Mouse (Mus musculus): ENCODE data around the gene Bmp8b.
"Not testable (repeated sequence)": the region's sequence is repeated elsewhere in the genome, so short reads cannot be mapped to it uniquely, and the experiment has no call there.

Gene Bmp8b

GRCm38 (mm10) chr4:123104651-123105450 is at the start of gene Bmp8b:
TSS of gene Bmp8b (plus strand) at chr4:123105165.
- DNase-seq (ENCODE audit: low spot score) = peak; percentile 25

- DNase-seq (ENCODE audit: low spot score) = no peak
These were observed 48.3 kb upstream of the Bmp8b start for GRCm38 (mm10) chr4:123056560-123057109.

GRCm38 (mm10) chr4:123057957-123058356 is 47.0 kb upstream of the Bmp8b start:
- no peak for DNase-seq (ENCODE audit: low spot score)

- DNase-seq (ENCODE audit: low spot score) = no peak
These were observed 43.2 kb upstream of the Bmp8b start for GRCm38 (mm10) chr4:123061744-123062143.

- DNase-seq (ENCODE audit: low spot score) = no peak
These were observed 36.3 kb upstream of the Bmp8b start for GRCm38 (mm10) chr4:123068646-123069045.

- peak; percentile 67 for DNase-seq (ENCODE audit: low spot score)
These were observed 33.5 kb upstream of the Bmp8b start for GRCm38 (mm10) chr4:123071266-123071966.

GRCm38 (mm10) chr4:123076928-123077327 is 28.0 kb upstream of the Bmp8b start:
- DNase-seq (ENCODE audit: low spot score) = no peak

- DNase-seq (ENCODE audit: low spot score) = no peak
These were observed 26.7 kb upstream of the Bmp8b start for GRCm38 (mm10) chr4:123078231-123078630.

GRCm38 (mm10) chr4:123080791-123081190 is 24.2 kb upstream of the Bmp8b start:
- peak; percentile 72 for DNase-seq (ENCODE audit: low spot score)

GRCm38 (mm10) chr4:123082283-123083163 is 22.4 kb upstream of the Bmp8b start:
- peak; percentile 67 for DNase-seq (ENCODE audit: low spot score)

- no peak for DNase-seq (ENCODE audit: low spot score)
These were observed 21.6 kb upstream of the Bmp8b start for GRCm38 (mm10) chr4:123083323-123083902.

GRCm38 (mm10) chr4:123085290-123085689 is 19.7 kb upstream of the Bmp8b start:
- DNase-seq (ENCODE audit: low spot score) = no peak

GRCm38 (mm10) chr4:123086381-123086780 is 18.6 kb upstream of the Bmp8b start:
- no peak for DNase-seq (ENCODE audit: low spot score)

- no peak for DNase-seq (ENCODE audit: low spot score)
These were observed 12.3 kb upstream of the Bmp8b start for GRCm38 (mm10) chr4:123092621-123093020.

- DNase-seq (ENCODE audit: low spot score) = no peak
These were observed 11.7 kb upstream of the Bmp8b start for GRCm38 (mm10) chr4:123093064-123093776.

- DNase-seq (ENCODE audit: low spot score) = no peak
These were observed 11.1 kb upstream of the Bmp8b start for GRCm38 (mm10) chr4:123093869-123094268.

- no peak for DNase-seq (ENCODE audit: low spot score)
These were observed 456 bp downstream of the Bmp8b start for GRCm38 (mm10) chr4:123105451-123105790.

- DNase-seq (ENCODE audit: low spot score) = not testable (repeated sequence)
These were observed 964 bp downstream of the Bmp8b start for GRCm38 (mm10) chr4:123105929-123106328.

- no peak for DNase-seq (ENCODE audit: low spot score)
These were observed 1.9 kb downstream of the Bmp8b start for GRCm38 (mm10) chr4:123106864-123107263.

GRCm38 (mm10) chr4:123108056-123108455 is 3.1 kb downstream of the Bmp8b start:
- DNase-seq (ENCODE audit: low spot score) = no peak

GRCm38 (mm10) chr4:123110751-123111150 is 5.8 kb downstream of the Bmp8b start:
- DNase-seq (ENCODE audit: low spot score) = no peak

All from ovary, postnatal 36 days (tissue).